Mouse (Mus musculus): ENCODE measurements around the gene Lrig1. TPM values are rescaled to one million over a fixed set of nuclear protein-coding genes. Genes with fewer than 3 reads are reported as not detected.

Gene Lrig1
- 9.7 and 11.8 TPM in 2 replicates for polyA plus RNA-seq (2016; fragmentation: Nextera tagmentation; extraction: Ambion mirVana)

- H3K36me3 ChIP-seq = no peaks in the 10 kb centered on the region
- H3K27ac ChIP-seq = peak within 1 kb of the TSS; percentile 94
- H3K4me1 ChIP-seq = peaks cover 43% of the 10 kb centered on the region
- WGBS = under 1% methylated on average over 40 of the region's 40 CpGs
- DNase-seq (ENCODE audit: low spot score) = peak; percentile 99
- peak within 1 kb of the TSS; percentile 94 for H3K4me3 ChIP-seq
- H3K9me3 ChIP-seq = no peaks in the 10 kb centered on the region
- H3K27me3 ChIP-seq (ENCODE audit: insufficient read depth, poor library complexity, severe bottlenecking) = peaks cover 16% of the 10 kb centered on the region
Observed at GRCm38 (mm10) chr6:94700067-94700491, at the start of gene Lrig1. Lrig1 (minus strand) TSS chr6:94700158.

GRCm38 (mm10) chr6:94749626-94750025, 49.7 kb upstream of the Lrig1 start:
- 74% methylated on average over 3 of the region's 3 CpGs for WGBS
- no peak for DNase-seq (ENCODE audit: low spot score)
- H3K27ac ChIP-seq = no peak overlapping the region

GRCm38 (mm10) chr6:94748361-94748760, 48.4 kb upstream of the Lrig1 start:
- no peaks in the 10 kb centered on the region for H3K9me3 ChIP-seq
- no peak for DNase-seq (ENCODE audit: low spot score)
- no peaks in the 10 kb centered on the region for H3K36me3 ChIP-seq
- H3K4me1 ChIP-seq = peaks cover 2% of the 10 kb centered on the region
- no peak overlapping the region for H3K27ac ChIP-seq
- H3K27me3 ChIP-seq (ENCODE audit: insufficient read depth, poor library complexity, severe bottlenecking) = 0 out of 2 replicates have a peak, but pooled peaks cover 6% of the 10 kb centered on the region
- 37% methylated on average over 7 of the region's 7 CpGs for WGBS
- H3K4me3 ChIP-seq = no peak overlapping the region

More at GRCm38 (mm10) chr6:94749626-94750025, 49.7 kb upstream of the Lrig1 start:
- Histone ChIP-seq H3K27me3 (ENCODE audit: insufficient read depth, poor library complexity, severe bottlenecking) (0 out of 2 replicates have a peak, but pooled peaks cover 14% of the 10 kb centered on the region), H3K4me3 (no peak overlapping the region), H3K36me3 (no peaks in the 10 kb centered on the region), H3K4me1 (no peaks in the 10 kb centered on the region; the same call in 1 of the 2 replicates), H3K9me3 (no peaks in the 10 kb centered on the region)

GRCm38 (mm10) chr6:94740117-94740729, 40.3 kb upstream of the Lrig1 start:
- WGBS = 74% methylated on average over 14 of the region's 14 CpGs
- 0 out of 2 replicates have a peak overlapping the region, but pooled peaks have one; percentile 16 for H3K27ac ChIP-seq
- DNase-seq (ENCODE audit: low spot score) = no peak
- no peaks in the 10 kb centered on the region for H3K9me3 ChIP-seq
- peaks cover 14% of the 10 kb centered on the region for H3K4me1 ChIP-seq
- H3K36me3 ChIP-seq = no peaks in the 10 kb centered on the region
- no peak overlapping the region for H3K4me3 ChIP-seq
- no peaks in the 10 kb centered on the region for H3K27me3 ChIP-seq (ENCODE audit: insufficient read depth, poor library complexity, severe bottlenecking)

- no peaks in the 10 kb centered on the region for H3K36me3 ChIP-seq
- WGBS = 71% methylated on average over 3 of the region's 3 CpGs
- H3K9me3 ChIP-seq = no peaks in the 10 kb centered on the region
- H3K4me1 ChIP-seq = peaks cover 14% of the 10 kb centered on the region
- DNase-seq (ENCODE audit: low spot score) = no peak
- no peak overlapping the region for H3K27ac ChIP-seq
- no peak overlapping the region for H3K4me3 ChIP-seq
- no peaks in the 10 kb centered on the region for H3K27me3 ChIP-seq (ENCODE audit: insufficient read depth, poor library complexity, severe bottlenecking)
Observed at GRCm38 (mm10) chr6:94738647-94739046, 38.7 kb upstream of the Lrig1 start.

GRCm38 (mm10) chr6:94733878-94734277, 33.9 kb upstream of the Lrig1 start:
- Histone ChIP-seq H3K27me3 (ENCODE audit: insufficient read depth, poor library complexity, severe bottlenecking) (0 out of 2 replicates have a peak, but pooled peaks cover 3% of the 10 kb centered on the region), H3K9me3 (no peaks in the 10 kb centered on the region), H3K4me3 (no peak overlapping the region), H3K27ac (no peak overlapping the region), H3K36me3 (no peaks in the 10 kb centered on the region), H3K4me1 (peaks cover 10% of the 10 kb centered on the region)
- WGBS = 76% methylated on average over 5 of the region's 5 CpGs
- DNase-seq (ENCODE audit: low spot score) = no peak

GRCm38 (mm10) chr6:94729847-94730246, 29.9 kb upstream of the Lrig1 start:
- DNase-seq (ENCODE audit: low spot score) = peak; percentile 79
- 0 out of 2 replicates have a peak, but pooled peaks cover 9% of the 10 kb centered on the region for H3K27me3 ChIP-seq (ENCODE audit: insufficient read depth, poor library complexity, severe bottlenecking)
- H3K9me3 ChIP-seq = no peaks in the 10 kb centered on the region
- peak overlapping the region; percentile 17; the same call in 1 of the 2 replicates for H3K27ac ChIP-seq
- H3K4me3 ChIP-seq = peak overlapping the region; percentile 42
- H3K4me1 ChIP-seq = peaks cover 10% of the 10 kb centered on the region
- 27% methylated on average over 18 of the region's 18 CpGs for WGBS
- no peaks in the 10 kb centered on the region for H3K36me3 ChIP-seq

- Histone ChIP-seq H3K27ac (no peak overlapping the region), H3K4me3 (no peak overlapping the region), H3K9me3 (no peaks in the 10 kb centered on the region), H3K27me3 (ENCODE audit: insufficient read depth, poor library complexity, severe bottlenecking) (0 out of 2 replicates have a peak, but pooled peaks cover 9% of the 10 kb centered on the region), H3K4me1 (peaks cover 10% of the 10 kb centered on the region), H3K36me3 (no peaks in the 10 kb centered on the region)
- 22% methylated on average over 3 of the region's 3 CpGs for WGBS
- no peak for DNase-seq (ENCODE audit: low spot score)
Observed at GRCm38 (mm10) chr6:94729132-94729531, 29.2 kb upstream of the Lrig1 start.

- Histone ChIP-seq H3K4me1 (peaks cover 5% of the 10 kb centered on the region), H3K27ac (no peak overlapping the region), H3K9me3 (no peaks in the 10 kb centered on the region), H3K27me3 (ENCODE audit: insufficient read depth, poor library complexity, severe bottlenecking) (0 out of 2 replicates have a peak, but pooled peaks cover 8% of the 10 kb centered on the region), H3K36me3 (no peaks in the 10 kb centered on the region), H3K4me3 (no peak overlapping the region)
- WGBS = 69% methylated on average over 1 of the region's 1 CpGs
- DNase-seq (ENCODE audit: low spot score) = no peak
Observed at GRCm38 (mm10) chr6:94724612-94725011, 24.7 kb upstream of the Lrig1 start.

- 83% methylated on average over 15 of the region's 15 CpGs for WGBS
- Histone ChIP-seq H3K4me1 (no peaks in the 10 kb centered on the region), H3K36me3 (no peaks in the 10 kb centered on the region), H3K9me3 (no peaks in the 10 kb centered on the region), H3K27me3 (ENCODE audit: insufficient read depth, poor library complexity, severe bottlenecking) (no peaks in the 10 kb centered on the region), H3K4me3 (no peak overlapping the region), H3K27ac (no peak overlapping the region)
- DNase-seq (ENCODE audit: low spot score) = no peak
Observed at GRCm38 (mm10) chr6:94718607-94719346, 18.8 kb upstream of the Lrig1 start.

- no peak for DNase-seq (ENCODE audit: low spot score)
- Histone ChIP-seq H3K4me1 (no peaks in the 10 kb centered on the region), H3K9me3 (no peaks in the 10 kb centered on the region), H3K36me3 (no peaks in the 10 kb centered on the region), H3K27ac (no peak overlapping the region), H3K4me3 (no peak overlapping the region), H3K27me3 (ENCODE audit: insufficient read depth, poor library complexity, severe bottlenecking) (no peaks in the 10 kb centered on the region)
- WGBS = 74% methylated on average over 7 of the region's 7 CpGs
Observed at GRCm38 (mm10) chr6:94717705-94718489, 17.9 kb upstream of the Lrig1 start.

GRCm38 (mm10) chr6:94715645-94715940, 15.6 kb upstream of the Lrig1 start:
- no peak for DNase-seq (ENCODE audit: low spot score)
- no peaks in the 10 kb centered on the region for H3K4me1 ChIP-seq
- no peak overlapping the region for H3K27ac ChIP-seq
- no peaks in the 10 kb centered on the region for H3K36me3 ChIP-seq
- no peak overlapping the region for H3K4me3 ChIP-seq
- H3K9me3 ChIP-seq = no peaks in the 10 kb centered on the region
- whole genome bisulfite sequencing = 50% methylated on average over 4 of the region's 4 CpGs
- H3K27me3 ChIP-seq (ENCODE audit: insufficient read depth, poor library complexity, severe bottlenecking) = no peaks in the 10 kb centered on the region

All from heart, embryonic 10.5 days (tissue).